Mouse (Mus musculus) 3134 (cell line): Measurements from ENCODE around the gene Zfp580.

Experiments
- DNase-seq: peaks from one replicate; pipeline ENCODE4 v3.0.0-alpha.2; 2011; ENCODE audit warnings: low spot score; ENCODE audit not compliant: insufficient read length; ENCODE audit errors: extremely low read depth

The Zfp580 gene

DNA sequence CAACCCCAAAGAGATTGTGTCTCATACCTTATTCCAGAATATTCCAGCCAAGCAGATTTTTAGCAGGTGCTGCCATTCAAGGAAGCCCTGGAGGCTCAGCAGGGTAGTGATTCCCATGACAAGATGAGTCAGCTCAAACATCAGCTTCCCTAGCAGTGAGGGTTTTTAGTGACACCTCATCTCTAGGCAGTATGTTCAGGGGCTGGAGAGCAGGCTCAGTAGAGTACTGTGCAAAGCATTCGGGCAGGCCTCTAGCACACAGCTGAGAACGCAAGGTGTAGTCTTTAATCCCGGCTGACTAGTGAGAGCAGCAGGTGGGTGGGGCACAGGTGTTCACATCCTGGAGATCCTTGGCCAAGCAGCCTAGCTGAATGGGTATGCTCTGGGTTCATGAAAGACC is 48.5 kb downstream of the Zfp580 start:
- no peak for DNase-seq

DNA sequence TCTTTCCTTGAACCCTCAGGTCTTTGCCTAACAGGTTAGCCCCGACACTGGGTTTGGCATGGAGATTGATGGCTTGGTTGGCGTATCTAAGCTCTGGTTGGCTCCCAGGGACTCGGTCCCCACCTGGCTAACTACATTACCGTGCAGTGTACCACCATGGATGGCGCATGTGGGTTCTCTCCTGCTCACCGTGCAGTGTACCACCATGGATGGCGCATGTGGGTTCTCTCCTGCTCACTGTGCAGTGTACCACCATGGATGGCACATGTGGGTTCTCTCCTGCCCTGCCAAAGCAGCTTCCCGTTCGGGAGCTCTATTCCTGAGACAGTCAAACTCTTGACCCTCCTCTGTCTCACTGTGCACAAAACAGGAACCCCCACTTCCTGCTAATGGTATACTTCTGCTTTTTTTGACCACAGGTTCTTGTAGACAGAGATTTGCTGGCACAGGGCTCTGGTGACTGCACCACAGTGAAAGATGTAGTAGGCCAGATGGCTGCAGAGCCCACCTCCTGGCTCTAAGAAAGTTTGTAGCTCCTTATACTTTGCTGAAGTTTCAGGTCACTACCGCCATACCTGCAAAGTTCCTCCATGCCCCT is 49.8 kb downstream of the Zfp580 start:
- no peak for DNase-seq

DNA sequence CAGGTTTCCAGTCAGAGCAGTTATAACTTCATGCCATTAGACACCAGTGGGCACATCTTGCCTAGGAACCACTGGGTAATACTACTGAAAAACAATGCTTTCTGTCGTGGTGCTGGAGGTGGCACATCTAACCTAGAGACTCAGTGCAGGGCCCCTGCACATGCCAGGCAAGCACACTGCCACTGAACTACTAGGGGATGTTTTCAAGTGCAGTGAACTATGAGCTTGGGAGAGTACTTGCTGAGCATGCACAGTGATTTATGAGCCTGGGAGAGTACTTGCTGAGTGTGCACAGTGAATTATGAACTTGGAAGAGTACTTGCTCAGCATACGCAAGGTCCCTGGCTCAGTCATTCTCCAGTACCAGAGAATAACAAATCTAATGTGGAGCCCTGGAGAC is 51.2 kb downstream of the Zfp580 start:
- DNase-seq: no peak
